Mouse (Mus musculus) hindbrain, embryonic 15.5 days (tissue): ENCODE measurements at regions not wholly inside any gene's neighbourhood (a gene's known extent, or its start where the extent isn't known, plus 50 kb on each side); places are given as distances from the start of the nearest gene placed in this dataset.

Source experiments
- ATAC-seq: fragments of 200-750 bp; cut with Nextera tagmentation; 2 replicates; pipeline ENCODE4 v1.8.0; 2017; ENCODE audit warnings: low read depth, moderate number of reproducible peaks, moderate TSS enrichment; ENCODE audit not compliant: low FRiP score
- H3K27ac ChIP-seq: fragments of 300-500 bp; sonication (generic); replicated peaks from 2 replicates; pipeline ENCODE4 v1.5.1; 2015; ENCODE audit warnings: mild to moderate bottlenecking, inconsistent platforms
- H3K27me3 ChIP-seq: fragments of 300-500 bp; sonication (generic); 2 replicates; pipeline ENCODE4 v1.6.1; 2015; ENCODE audit warnings: control low read depth, inconsistent platforms
- H3K36me3 ChIP-seq: fragments of 300-500 bp; sonication (generic); 2 replicates; pipeline ENCODE4 v1.6.1; 2015; ENCODE audit warnings: control low read depth, inconsistent platforms
- H3K4me1 ChIP-seq: fragments of 300-500 bp; sonication (generic); replicated peaks from 2 replicates; pipeline ENCODE4 v1.6.1; 2015; ENCODE audit warnings: control low read depth, inconsistent platforms
- H3K4me2 ChIP-seq: fragments of 300-500 bp; sonication (generic); 2 replicates; pipeline ENCODE4 v1.6.1; 2015; ENCODE audit warnings: moderate library complexity, mild to moderate bottlenecking, inconsistent platforms
- H3K4me3 ChIP-seq: fragments of 300-500 bp; sonication (generic); 2 replicates; pipeline ENCODE4 v1.5.1; 2015; ENCODE audit warnings: mild to moderate bottlenecking, inconsistent platforms
- H3K9ac ChIP-seq: fragments of 300-500 bp; sonication (generic); 2 replicates; pipeline ENCODE4 v1.6.1; 2015; ENCODE audit warnings: inconsistent platforms
- H3K9me3 ChIP-seq: fragments of 300-500 bp; sonication (generic); 2 replicates; pipeline ENCODE4 v1.6.1; 2016; ENCODE audit warnings: control low read depth, inconsistent platforms
- WGBS: fragments of 180-500 bp; shearing (Covaris S2); methylation state at CpG from one replicate; pipeline ENCODE4 v1.1.7; 2015; 5-methylcytosine and 5-hydroxymethylcytosine counted together

- Histone ChIP-seq H3K9ac (no peak overlapping the region), H3K4me3 (no peak overlapping the region), H3K9me3 (no peaks in the 10 kb centered on the region), H3K4me1 (peaks cover 7% of the 10 kb centered on the region), H3K27me3 (no peaks in the 10 kb centered on the region), H3K27ac (0 out of 2 replicates have a peak overlapping the region, but pooled peaks have one; percentile 29), H3K36me3 (no peaks in the 10 kb centered on the region), H3K4me2 (no peak overlapping the region)
- WGBS, result 53% methylated on average over 10 of the region's 10 CpGs
- ATAC-seq, result no peak
These were observed 61.5 kb upstream of the Tmem150c start for GRCm38 (mm10) chr5:100221005-100221583.

GRCm38 (mm10) chr5:100220320-100220719 lies 60.7 kb upstream of the Tmem150c start:
- no peak overlapping the region for H3K4me3 ChIP-seq
- peaks cover 7% of the 10 kb centered on the region for H3K4me1 ChIP-seq
- no peak for ATAC-seq
- H3K9me3 ChIP-seq, result no peaks in the 10 kb centered on the region
- 90% methylated on average over 11 of the region's 11 CpGs for WGBS
- H3K4me2 ChIP-seq, result no peak overlapping the region
- no peaks in the 10 kb centered on the region for H3K36me3 ChIP-seq
- H3K27ac ChIP-seq, result no peak overlapping the region
- H3K9ac ChIP-seq, result no peak overlapping the region
- no peaks in the 10 kb centered on the region for H3K27me3 ChIP-seq

GRCm38 (mm10) chr5:100218256-100218851 lies 58.7 kb upstream of the Tmem150c start:
- WGBS, result 84% methylated on average over 3 of the region's 3 CpGs
- Histone ChIP-seq H3K27me3 (no peaks in the 10 kb centered on the region), H3K4me3 (no peak overlapping the region), H3K9me3 (no peaks in the 10 kb centered on the region), H3K27ac (no peak overlapping the region), H3K36me3 (no peaks in the 10 kb centered on the region), H3K4me2 (no peak overlapping the region), H3K4me1 (peaks cover 7% of the 10 kb centered on the region), H3K9ac (no peak overlapping the region)
- no peak for ATAC-seq

- no peak overlapping the region for H3K4me3 ChIP-seq
- H3K4me1 ChIP-seq, result peaks cover 7% of the 10 kb centered on the region
- WGBS, result 18% methylated on average over 17 of the region's 17 CpGs
- H3K9ac ChIP-seq, result no peak overlapping the region
- no peaks in the 10 kb centered on the region for H3K27me3 ChIP-seq
- ATAC-seq, result peak; percentile 24; the same call in 1 of the 2 replicates
- H3K36me3 ChIP-seq, result no peaks in the 10 kb centered on the region
- H3K27ac ChIP-seq, result no peak overlapping the region
- peak overlapping the region; percentile 23; the same call in 1 of the 2 replicates for H3K4me2 ChIP-seq
- H3K9me3 ChIP-seq, result no peaks in the 10 kb centered on the region
These were observed 57.8 kb upstream of the Tmem150c start for GRCm38 (mm10) chr5:100217178-100218035.

GRCm38 (mm10) chr5:100213901-100214300 lies 54.3 kb upstream of the Tmem150c start:
- WGBS, result 39% methylated on average over 8 of the region's 8 CpGs

GRCm38 (mm10) chr5:100210708-100211107 lies 51.1 kb upstream of the Tmem150c start:
- WGBS, result 86% methylated on average over 5 of the region's 5 CpGs
- no peaks in the 10 kb centered on the region for H3K27me3 ChIP-seq
- no peak overlapping the region for H3K9ac ChIP-seq
- no peak overlapping the region for H3K4me2 ChIP-seq
- ATAC-seq, result no peak
- no peaks in the 10 kb centered on the region for H3K4me1 ChIP-seq
- H3K9me3 ChIP-seq, result no peaks in the 10 kb centered on the region
- no peaks in the 10 kb centered on the region for H3K36me3 ChIP-seq
- no peak overlapping the region for H3K4me3 ChIP-seq
- no peak overlapping the region for H3K27ac ChIP-seq

More at GRCm38 (mm10) chr5:100213901-100214300, 54.3 kb upstream of the Tmem150c start:
- no peak overlapping the region for H3K4me3 ChIP-seq
- no peaks in the 10 kb centered on the region for H3K36me3 ChIP-seq
- no peaks in the 10 kb centered on the region for H3K9me3 ChIP-seq
- H3K27ac ChIP-seq, result no peak overlapping the region
- H3K9ac ChIP-seq, result no peak overlapping the region
- H3K4me1 ChIP-seq, result no peaks in the 10 kb centered on the region
- H3K27me3 ChIP-seq, result no peaks in the 10 kb centered on the region
- no peak overlapping the region for H3K4me2 ChIP-seq
- no peak for ATAC-seq
